Mouse (Mus musculus) small intestine, adult 2 months (tissue): ENCODE results near the gene Ska3.

ENCODE experiments used
- CTCF ChIP-seq: fragments of 200-500 bp; IDR thresholded peaks from 2 replicates; pipeline ENCODE4 v1.5.1; 2012; ENCODE audit warnings: low read depth, mild to moderate bottlenecking, control low read depth, inconsistent platforms, low read length, moderate library complexity, mixed read lengths; ENCODE audit not compliant: insufficient replicate concordance, insufficient read length; ENCODE audit errors: extremely low read depth
- POLR2A ChIP-seq: fragments of 200-500 bp; IDR thresholded peaks from 2 replicates; pipeline ENCODE4 v1.6.1; 2012; ENCODE audit warnings: low read depth, mild to moderate bottlenecking, control low read depth, inconsistent platforms, low read length, moderate library complexity

DNA sequence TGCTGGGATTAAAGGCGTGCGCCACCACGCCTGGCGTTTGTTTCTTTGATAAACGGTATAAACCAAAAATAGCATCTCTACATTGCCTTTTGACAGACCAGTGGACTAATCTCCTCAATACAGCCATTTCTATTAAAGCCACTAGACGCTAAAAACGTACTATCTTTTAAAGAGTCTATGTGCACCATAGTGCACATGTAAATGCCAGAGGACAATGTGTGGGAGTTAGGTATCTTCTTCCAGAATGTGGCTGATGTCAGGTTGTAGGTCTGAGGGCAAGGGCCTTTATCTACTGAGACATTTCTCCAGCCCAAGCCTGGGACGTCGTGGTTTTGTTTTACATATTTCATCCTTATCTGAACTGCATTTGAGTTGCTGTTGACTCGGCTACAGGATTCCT lies 9.2 kb upstream of the Ska3 start:
- no peak for TF ChIP-seq POLR2A
- TF ChIP-seq CTCF: no peak
